Mouse (Mus musculus) CH12.LX (cell line): ENCODE measurements around the gene Cnot2. TPM values are rescaled to one million over a fixed set of nuclear protein-coding genes. Genes with fewer than 3 reads are reported as not detected.
A peak's percentile ranks its signal among the peaks of the same experiment; 100 is the strongest.

Experiments used
- DNase-seq: peaks from one replicate; pipeline ENCODE4 v3.0.0-alpha.2; 2013; ENCODE audit errors: extremely low read depth
- H3K27ac ChIP-seq: 2 replicates; pipeline ENCODE4 v1.5.1; 2012; ENCODE audit warnings: low read depth, mild to moderate bottlenecking, control low read depth, moderate library complexity; ENCODE audit not compliant: insufficient read depth
- H3K27me3 ChIP-seq: replicated peaks from 2 replicates; pipeline ENCODE3; 2012; ENCODE audit warnings: inconsistent platforms
- H3K36me3 ChIP-seq, 2 experiments: replicated peaks in 1 of 2; 2 replicates each; pipeline versions ENCODE3 to v1.6.1; 2012; ENCODE audit warnings: inconsistent platforms in 1 of 2, low read length in 1 of 2, mild to moderate bottlenecking in 1 of 2, mixed read lengths in 1 of 2, moderate library complexity in 1 of 2; ENCODE audit not compliant: control insufficient read depth in 1 of 2, insufficient read depth in 1 of 2
- H3K4me1 ChIP-seq, 2 experiments: 2 replicates each; pipeline ENCODE4 v1.6.1; 2012; ENCODE audit warnings: inconsistent platforms in 1 of 2, moderate library complexity in 1 of 2; ENCODE audit not compliant: insufficient read depth in 2 of 2, control insufficient read depth in 1 of 2
- H3K4me2 ChIP-seq: 2 replicates; pipeline ENCODE4 v1.6.1; 2012; ENCODE audit warnings: low read depth, mild to moderate bottlenecking, control low read depth; ENCODE audit not compliant: poor library complexity, insufficient read depth, severe bottlenecking
- H3K4me3 ChIP-seq, 3 experiments: fragments of 150-350 bp in 1 of 3; sonication (generic) in 1 of 3; replicated peaks in 1 of 3; 2 replicates each; pipeline versions ENCODE3 to v1.5.1; 2011 to 2012; ENCODE audit warnings: low read depth in 2 of 3, low read length in 2 of 3, mild to moderate bottlenecking in 2 of 3, moderate library complexity in 2 of 3, control low read depth in 1 of 3, improper control_type of control experiment in 1 of 3, inconsistent platforms in 1 of 3, mixed read lengths in 1 of 3; ENCODE audit not compliant: poor library complexity in 1 of 3
- H3K79me2 ChIP-seq: replicated peaks from 2 replicates; pipeline ENCODE4 v1.6.1; 2012; ENCODE audit warnings: mild to moderate bottlenecking, moderate library complexity; ENCODE audit not compliant: control insufficient read depth, poor library complexity, insufficient read depth, severe bottlenecking; ENCODE audit errors: extremely low read depth
- H3K9ac ChIP-seq: 2 replicates; pipeline ENCODE4 v1.6.1; 2012; ENCODE audit warnings: low read depth, mild to moderate bottlenecking, control low read depth, moderate library complexity; ENCODE audit not compliant: insufficient read depth
- H3K9me3 ChIP-seq: replicated peaks from 2 replicates; pipeline ENCODE3; 2012; ENCODE audit warnings: low read length, inconsistent platforms, mixed read lengths
- CHD1 ChIP-seq: IDR thresholded peaks from 2 replicates; pipeline ENCODE4 v1.6.1; 2012; ENCODE audit warnings: low read depth, low read length, improper control_type of control experiment, inconsistent platforms
- CHD2 ChIP-seq: IDR thresholded peaks from 2 replicates; pipeline ENCODE4 v1.6.1; 2011; ENCODE audit warnings: low read length, improper control_type of control experiment
- E2F4 ChIP-seq: IDR thresholded peaks from 2 replicates; pipeline ENCODE4 v1.6.1; 2011; ENCODE audit warnings: low read depth, low read length, improper control_type of control experiment; ENCODE audit not compliant: insufficient replicate concordance
- GABPA ChIP-seq: IDR thresholded peaks from 2 replicates; pipeline ENCODE4 v1.6.1; 2012; ENCODE audit warnings: low read depth, low read length, improper control_type of control experiment, inconsistent platforms; ENCODE audit not compliant: insufficient replicate concordance
- IRF4 ChIP-seq: IDR thresholded peaks from 2 replicates; pipeline ENCODE4 v1.6.1; 2014; ENCODE audit warnings: low read depth, mild to moderate bottlenecking, inconsistent platforms, low read length, improper control_type of control experiment
- JUN ChIP-seq: IDR thresholded peaks from 2 replicates; pipeline ENCODE4 v1.6.1; 2011; ENCODE audit warnings: low read depth, mild to moderate bottlenecking, low read length, improper control_type of control experiment, moderate library complexity; ENCODE audit not compliant: insufficient read depth
- JUND ChIP-seq: conservative IDR thresholded peaks from 2 replicates; pipeline ENCODE4 v1.6.1; 2011; ENCODE audit warnings: low read depth, low read length, improper control_type of control experiment
- KAT2A ChIP-seq: IDR thresholded peaks from 2 replicates; pipeline ENCODE4 v1.6.1; 2012; ENCODE audit warnings: low read length, improper control_type of control experiment, inconsistent platforms; ENCODE audit not compliant: insufficient replicate concordance
- MAX ChIP-seq: IDR thresholded peaks from 2 replicates; pipeline ENCODE4 v1.6.1; 2011; ENCODE audit warnings: low read length, improper control_type of control experiment
- MAZ ChIP-seq: IDR thresholded peaks from 2 replicates; pipeline ENCODE4 v1.6.1; 2012; ENCODE audit warnings: low read depth, mild to moderate bottlenecking, inconsistent platforms, low read length, improper control_type of control experiment, moderate library complexity
- MXI1 ChIP-seq: IDR thresholded peaks from 2 replicates; pipeline ENCODE4 v1.6.1; 2011; ENCODE audit warnings: mild to moderate bottlenecking, low read depth, low read length, improper control_type of control experiment
- POLR2A ChIP-seq: IDR thresholded peaks from 2 replicates; pipeline ENCODE4 v1.6.1; 2011; ENCODE audit warnings: low read depth, mild to moderate bottlenecking, improper control_type of control experiment, low read length
- POLR2AphosphoS2 ChIP-seq: IDR thresholded peaks from 2 replicates; pipeline ENCODE4 v1.6.1; 2011; ENCODE audit warnings: low read depth, low read length, improper control_type of control experiment
- RCOR1 ChIP-seq: conservative IDR thresholded peaks from 2 replicates; pipeline ENCODE4 v1.6.1; 2012; ENCODE audit warnings: low read depth, mild to moderate bottlenecking, inconsistent platforms, low read length, improper control_type of control experiment
- SMC3 ChIP-seq: IDR thresholded peaks from 2 replicates; pipeline ENCODE4 v1.6.1; 2011; ENCODE audit warnings: low read depth, low read length, improper control_type of control experiment
- TBP ChIP-seq: conservative IDR thresholded peaks from 2 replicates; pipeline ENCODE4 v1.6.1; 2011; ENCODE audit warnings: low read depth, low read length, improper control_type of control experiment
- UBTF ChIP-seq: IDR thresholded peaks from 2 replicates; pipeline ENCODE4 v1.6.1; 2012; ENCODE audit warnings: low read depth, mild to moderate bottlenecking, inconsistent platforms, low read length, improper control_type of control experiment, moderate library complexity
- USF2 ChIP-seq: conservative IDR thresholded peaks from 2 replicates; pipeline ENCODE4 v1.6.1; 2011; ENCODE audit warnings: low read depth, low read length, improper control_type of control experiment
- ZC3H11A ChIP-seq: IDR thresholded peaks from 2 replicates; pipeline ENCODE4 v1.6.1; 2012; ENCODE audit warnings: low read depth, mild to moderate bottlenecking, inconsistent platforms, low read length, improper control_type of control experiment
- ZKSCAN1 ChIP-seq: IDR thresholded peaks from 2 replicates; pipeline ENCODE4 v1.6.1; 2012; ENCODE audit warnings: low read depth, inconsistent platforms, low read length, improper control_type of control experiment, borderline replicate concordance
- ZMIZ1 ChIP-seq: IDR thresholded peaks from 2 replicates; pipeline ENCODE4 v1.6.1; 2012; ENCODE audit warnings: low read depth, mild to moderate bottlenecking, inconsistent platforms, low read length, improper control_type of control experiment
- ZNF384 ChIP-seq: IDR thresholded peaks from 2 replicates; pipeline ENCODE4 v1.6.1; 2012; ENCODE audit warnings: low read depth, low read length, improper control_type of control experiment, inconsistent platforms
- dilution Hi-C: fragments of 300-500 bp; cut with MboI; formaldehyde crosslinking; loops from 2 replicates; pipeline ENCODE4 v1.14.3; 2020; ENCODE audit warnings: low sequenced_read_pairs; ENCODE audit not compliant: extremely low pct_unique_long_range_greater_than_20kb, extremely low pct_ligation_motif_present
- in situ Hi-C: fragments of 300-500 bp; cut with MboI; formaldehyde crosslinking; loops from 3 replicates; pipeline ENCODE4 v1.14.3; 2019; ENCODE audit warnings: low sequenced_read_pairs, low pct_ligation_motif_present, low pct_unique_long_range_greater_than_20kb, mixed read lengths
- polyA plus RNA-seq: library from polyadenylated mRNA; unstranded; fragments of >175 nt; gene quantifications from 2 replicates; pipeline ENCODE4 v1.2.1, GENCODE M21; 2012; ENCODE audit warnings: low read depth; ENCODE audit not compliant: insufficient read length
- total RNA-seq, 2 experiments: library from RNA; depleted of rRNA; stranded (reverse); fragments of 300-350 nt in 1 of 2; fragments of >200 nt in 1 of 2; gene quantifications; 2 replicates each; pipeline ENCODE4 v1.2.3; 2012 to 2014

The Cnot2 gene
- total and polyA plus RNA-seq, 3 experiments: 69.5 to 150 (median 97.0) TPM

DNA sequence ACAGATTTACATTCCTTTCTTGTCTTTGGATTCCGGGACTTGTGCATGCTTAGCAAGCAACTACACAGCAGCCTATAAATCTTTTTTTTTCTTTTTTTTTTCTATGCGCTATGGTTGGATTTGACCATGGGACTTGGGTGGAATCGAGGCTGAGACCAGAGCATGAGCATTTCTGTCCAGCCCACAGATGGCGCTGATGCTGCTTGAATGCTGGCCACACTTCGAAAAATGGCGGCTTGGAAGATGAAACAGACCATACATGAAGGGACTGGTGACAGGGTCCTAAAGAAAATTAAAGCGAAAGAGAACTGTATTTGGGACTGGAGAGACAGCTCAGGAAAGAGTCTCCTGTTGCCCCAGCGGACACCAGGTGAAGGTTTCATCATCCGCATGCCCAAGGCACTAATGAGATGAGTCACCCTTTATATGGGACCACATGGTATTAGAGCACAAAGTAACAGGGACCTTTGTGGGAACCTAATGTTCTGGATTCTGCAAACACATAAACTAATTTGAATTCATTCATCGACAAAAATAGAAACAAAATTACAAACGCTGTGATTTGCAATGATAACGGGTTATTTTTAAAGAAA lies 117.5 kb downstream of the Cnot2 start (continued):
- TF ChIP-seq CHD1 (no peak), MAZ (no peak), POLR2AphosphoS2 (no peak), JUN (peak; percentile 56; the same call in 1 of the 2 replicates), KAT2A (no peak), RCOR1 (no peak), TBP (0 out of 2 replicates have a peak, but pooled peaks have one; percentile 39), SMC3 (peak; percentile 97), USF2 (no peak), ZNF384 (peak; percentile 74), IRF4 (peak; percentile 76), GABPA (no peak), POLR2A (0 out of 2 replicates have a peak, but pooled peaks have one; percentile 20), MXI1 (peak; percentile 51; the same call in 1 of the 2 replicates), E2F4 (no peak), MAX (peak; percentile 82), CHD2 (no peak), ZC3H11A (0 out of 2 replicates have a peak, but pooled peaks have one; percentile 40), UBTF (no peak), JUND (peak; percentile 71), ZKSCAN1 (no peak)

DNA sequence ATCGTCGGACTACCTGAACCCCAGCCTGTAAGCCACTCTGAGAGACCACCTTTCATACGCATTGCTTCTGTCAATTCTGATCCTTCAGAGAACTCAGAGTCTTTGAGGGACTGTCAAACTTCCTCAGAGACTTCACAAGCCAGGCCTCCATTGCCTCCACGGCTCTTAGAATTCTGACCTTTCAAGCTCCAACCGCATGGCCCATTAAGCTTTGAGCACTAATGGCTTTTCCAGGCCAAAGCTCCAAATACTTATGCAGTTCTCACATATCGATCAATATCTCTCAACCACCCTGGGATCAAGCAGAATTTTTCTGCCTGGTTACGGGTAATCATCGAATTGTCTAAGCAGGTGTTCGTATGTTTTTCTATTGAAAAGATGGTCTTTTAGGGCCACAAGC lies 119.9 kb downstream of the Cnot2 start:
- in situ Hi-C loops: loop anchor here (25.0 kb wide), 2 partner anchors 124 to 376 kb away; no protein-coding TSS in a partner anchor
- no peak overlapping the region for H3K4me3 ChIP-seq
- H3K4me2 ChIP-seq: no peak overlapping the region
- no peak for DNase-seq
- H3K9me3 ChIP-seq: no peaks in the 10 kb centered on the region
- no peak overlapping the region for H3K9ac ChIP-seq
- H3K36me3 ChIP-seq: no peaks in the 10 kb centered on the region
- no peaks in the 10 kb centered on the region for H3K27me3 ChIP-seq
- H3K79me2 ChIP-seq: no peaks in the 10 kb centered on the region
- dilution Hi-C loops: no loop called here
- H3K4me1 ChIP-seq: peaks cover under 1 to 2% of the 10 kb centered on the region in 2 experiments; a peak in 1 of 4 replicates
- no peak overlapping the region for H3K27ac ChIP-seq
- no peak for TF ChIP-seq MAX
- no peak for TF ChIP-seq E2F4
- no peak for TF ChIP-seq KAT2A
- no peak for TF ChIP-seq ZMIZ1
